Mouse (Mus musculus) brain, embryonic 14.5 days (tissue): ENCODE results near the gene Hist1h2ai.

ENCODE experiments used
- CTCF ChIP-seq: fragments of 200-500 bp; IDR thresholded peaks from 2 replicates; pipeline ENCODE4 v1.5.1; 2012; ENCODE audit warnings: inconsistent platforms, mild to moderate bottlenecking, moderate library complexity, borderline replicate concordance; ENCODE audit not compliant: insufficient read depth, insufficient read length; ENCODE audit errors: extremely low read depth
- POLR2A ChIP-seq: fragments of 200-500 bp; IDR thresholded peaks from 2 replicates; pipeline ENCODE4 v1.6.1; 2012; ENCODE audit warnings: mild to moderate bottlenecking, inconsistent platforms, borderline replicate concordance; ENCODE audit not compliant: poor library complexity, insufficient read depth, insufficient read length, severe bottlenecking; ENCODE audit errors: extremely low read depth

DNA sequence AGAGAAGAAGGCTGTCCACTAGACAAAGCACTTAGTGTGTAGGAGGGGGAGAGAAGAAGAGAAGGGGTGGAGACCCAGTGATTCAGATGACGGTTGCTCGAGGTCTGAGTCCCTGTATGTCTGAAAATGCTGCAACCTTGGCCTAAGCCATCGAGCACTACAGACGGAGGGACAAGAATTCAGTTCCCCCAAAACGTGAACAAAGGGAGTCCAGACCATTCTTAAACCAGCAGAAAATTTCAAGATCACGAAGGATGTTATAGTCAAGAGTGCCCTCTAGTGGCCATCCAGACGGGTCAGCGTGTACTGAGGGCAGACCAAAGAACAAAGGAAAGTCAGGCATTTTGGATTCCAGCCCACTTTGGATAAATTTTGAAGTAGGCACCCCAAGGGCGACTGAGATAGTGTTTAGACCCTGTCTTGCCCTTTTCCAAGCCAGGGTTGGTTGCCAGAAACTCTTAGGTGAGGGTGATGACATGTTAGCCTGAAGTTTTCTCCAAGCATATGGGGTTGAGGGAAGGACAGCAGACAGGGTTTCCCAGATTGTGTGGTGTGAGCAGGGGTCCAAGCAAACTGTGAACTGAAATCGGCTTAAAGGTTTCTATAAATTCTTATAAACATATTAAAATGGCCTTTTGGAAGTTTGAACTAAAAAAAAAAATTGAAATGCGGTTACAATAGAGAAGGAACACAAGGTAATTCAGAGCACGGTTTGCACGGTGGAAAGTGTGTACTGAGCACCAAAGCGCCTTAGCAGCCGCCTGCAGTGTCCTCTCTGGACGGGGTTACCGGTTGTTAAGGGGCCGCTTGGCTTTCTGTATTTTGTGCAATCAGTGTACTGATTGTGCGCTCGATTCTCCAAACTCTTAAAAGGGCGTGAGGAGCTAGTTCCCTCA, 18.0 kb downstream of the Hist1h2ai start:
- TF ChIP-seq CTCF (peak; percentile 88; the same call in 1 of the 2 replicates), POLR2A (no peak)
